Mouse (Mus musculus) MEL (cell line): Measurements from ENCODE around the gene Mta1.

ENCODE experiments used
- CTCF ChIP-seq, 3 experiments: IDR thresholded peaks in 2 of 3; conservative IDR thresholded peaks in 1 of 3; 2 replicates each; pipeline ENCODE4 v1.5.1; 2011 to 2012; ENCODE audit warnings: low read length in 3 of 3, low read depth in 2 of 3, mild to moderate bottlenecking in 2 of 3, improper control_type of control experiment in 1 of 3, inconsistent platforms in 1 of 3, mixed read lengths in 1 of 3, moderate library complexity in 1 of 3; ENCODE audit not compliant: control insufficient read depth in 1 of 3, insufficient read depth in 1 of 3, poor library complexity in 1 of 3, severe bottlenecking in 1 of 3
- GABPA ChIP-seq: IDR thresholded peaks from 2 replicates; pipeline ENCODE4 v1.6.1; 2012; ENCODE audit warnings: low read depth, mild to moderate bottlenecking, inconsistent platforms, low read length, improper control_type of control experiment, moderate library complexity
- MAFK ChIP-seq: IDR thresholded peaks from 2 replicates; pipeline ENCODE4 v1.6.1; 2011; ENCODE audit warnings: low read depth, mild to moderate bottlenecking, low read length, improper control_type of control experiment, borderline replicate concordance
- POLR2A ChIP-seq, 2 experiments: IDR thresholded peaks; 2 replicates each; pipeline ENCODE4 v1.6.1; 2011 to 2012; ENCODE audit warnings: low read length in 2 of 2, mild to moderate bottlenecking in 2 of 2, control low read depth in 1 of 2, improper control_type of control experiment in 1 of 2, low read depth in 1 of 2, moderate library complexity in 1 of 2; ENCODE audit not compliant: control insufficient read depth in 1 of 2, insufficient read depth in 1 of 2, poor library complexity in 1 of 2
- POLR2AphosphoS2 ChIP-seq: IDR thresholded peaks from 2 replicates; pipeline ENCODE4 v1.6.1; 2011; ENCODE audit warnings: low read length, improper control_type of control experiment
- SMC3 ChIP-seq: IDR thresholded peaks from 2 replicates; pipeline ENCODE4 v1.6.1; 2011; ENCODE audit warnings: low read depth, low read length, improper control_type of control experiment
- ZC3H11A ChIP-seq: IDR thresholded peaks from 2 replicates; pipeline ENCODE4 v1.6.1; 2012; ENCODE audit warnings: low read depth, mild to moderate bottlenecking, inconsistent platforms, low read length, improper control_type of control experiment

DNA sequence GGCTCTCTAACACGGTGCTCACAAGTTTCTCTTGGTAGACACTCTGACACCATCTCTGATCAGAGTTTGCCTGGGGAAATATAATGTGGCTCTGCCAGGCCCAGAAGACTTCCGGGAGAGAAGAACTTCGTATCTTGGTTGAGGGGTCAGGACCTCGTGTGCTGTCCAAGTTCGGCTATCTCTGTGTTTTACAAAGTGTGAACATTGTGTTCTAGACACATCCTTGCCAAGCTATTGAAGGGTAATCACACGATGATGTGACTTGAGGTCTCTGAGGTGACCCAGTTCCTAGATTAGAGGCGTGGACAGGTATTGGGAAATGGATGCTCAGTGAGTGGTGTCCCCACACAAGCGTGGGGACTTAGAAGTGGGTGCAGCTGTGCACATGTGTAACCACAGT lies 42.0 kb upstream of the Mta1 start:
- TF ChIP-seq CTCF (IDR thresholded peaks at IDR 0.05 in 2 of 3, conservative IDR thresholded peaks at IDR 0.05 in 1 of 3; ENCODE audit: control insufficient read depth in 1 of 3, insufficient read depth in 1 of 3, low read depth in 2 of 3, low read length in 3 of 3, poor library complexity in 1 of 3, severe bottlenecking in 1 of 3) = no peak
- no peak for TF ChIP-seq POLR2AphosphoS2
- no peak for TF ChIP-seq MAFK
- no peak for TF ChIP-seq SMC3
- TF ChIP-seq POLR2A (IDR thresholded peaks at IDR 0.05; ENCODE audit: control insufficient read depth in 1 of 2, insufficient read depth in 1 of 2, low read depth in 1 of 2, low read length in 2 of 2, poor library complexity in 1 of 2) = no peak
- no peak for TF ChIP-seq GABPA
- TF ChIP-seq ZC3H11A = no peak
